Mouse (Mus musculus) testis, postnatal 10 days (tissue): ENCODE measurements at regions not wholly inside any gene's neighbourhood (a gene's known extent, or its start where the extent isn't known, plus 50 kb on each side); places are given as distances from the start of the nearest gene placed in this dataset.
A peak's percentile ranks its signal among the peaks of the same experiment; 100 is the strongest.
"Not testable (repeated sequence)": the region's sequence is repeated elsewhere in the genome, so short reads cannot be mapped to it uniquely, and the experiment has no call there.

Experiments
- DNase-seq: peaks from one replicate; pipeline ENCODE4 v3.0.0; 2021; ENCODE audit warnings: low spot score

DNA sequence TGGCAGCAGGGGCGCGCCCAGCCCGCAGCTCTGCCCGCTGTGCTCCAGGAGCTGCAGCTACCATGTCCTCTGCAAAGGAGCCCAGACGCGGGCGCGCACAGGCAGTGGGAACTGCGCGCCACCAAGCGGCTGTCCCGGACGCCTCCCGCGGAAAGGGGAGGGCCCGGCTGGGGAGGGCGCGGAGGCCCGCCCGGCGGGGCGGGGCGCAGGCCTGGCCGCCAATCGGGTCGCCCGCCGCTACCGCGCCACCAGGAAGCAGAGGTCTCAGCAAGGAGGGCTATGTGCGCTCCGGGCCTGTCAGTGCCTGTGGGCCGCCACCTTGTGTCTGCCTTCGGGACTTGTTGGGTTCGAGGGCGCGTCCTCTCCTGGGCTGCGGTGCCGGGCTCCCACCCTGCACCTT lies 367.0 kb upstream of the Ywhaq start:
- peak; percentile 40 for DNase-seq

GRCm38 (mm10) chr12:21778717-21779116 lies 361.3 kb upstream of the Ywhaq start:
- not testable (repeated sequence) for DNase-seq

- not testable (repeated sequence) for DNase-seq
These were observed 360.9 kb upstream of the Ywhaq start for GRCm38 (mm10) chr12:21778308-21778707.

- DNase-seq = not testable (repeated sequence)
These were observed 350.3 kb upstream of the Ywhaq start for GRCm38 (mm10) chr12:21767717-21768116.
